In genomic region chr2:32711301-32712056, GRCm38 (mm10) we compare ENCODE assay signal across 8 mouse cellular contexts. TPM values are rescaled to one million over a fixed set of nuclear protein-coding genes. Genes with fewer than 3 reads are reported as not detected.
DNase-seq lines count a peak whose midpoint lies in the region; ATAC-seq and TF ChIP-seq lines count a peak whose summit lies in the region.

No protein-coding gene starts in this region.

- WGBS in kidney, postnatal 0 days = 22% methylated on average over 9 of the region's 9 CpGs
- 28% methylated on average over 9 of the region's 9 CpGs for WGBS in hindbrain, embryonic 16.5 days
- WGBS in midbrain, embryonic 16.5 days = 26% methylated on average over 9 of the region's 9 CpGs

- peak overlapping the region; percentile 87 for H3K4me3 ChIP-seq in kidney, postnatal 0 days (replicated peaks; ENCODE audit: low read depth, low read length)
- H3K4me3 ChIP-seq in brown adipose tissue, adult 24 weeks (ENCODE audit: insufficient read depth, low read depth, low read length) = peak overlapping the region; percentile 89
- peak overlapping the region; percentile 95 for H3K4me3 ChIP-seq in hindbrain, embryonic 16.5 days (ENCODE audit: low read length)
- H3K4me3 ChIP-seq in midbrain, embryonic 16.5 days (ENCODE audit: low read depth, low read length) = peak overlapping the region; percentile 96

- peaks cover 32% of the 10 kb centered on the region for H3K36me3 ChIP-seq in kidney, postnatal 0 days (ENCODE audit: insufficient read depth, low read length)
- H3K36me3 ChIP-seq in hindbrain, embryonic 16.5 days (ENCODE audit: control insufficient read depth, insufficient read depth, low read length) = peaks cover 22% of the 10 kb centered on the region
- peaks cover 23% of the 10 kb centered on the region for H3K36me3 ChIP-seq in midbrain, embryonic 16.5 days (ENCODE audit: control insufficient read depth, insufficient read depth, low read length)

- H3K9me3 ChIP-seq in kidney, postnatal 0 days (replicated peaks; ENCODE audit: low read length) = no peaks in the 10 kb centered on the region
- no peaks in the 10 kb centered on the region for H3K9me3 ChIP-seq in hindbrain, embryonic 16.5 days (ENCODE audit: control insufficient read depth, low read length)
- H3K9me3 ChIP-seq in midbrain, embryonic 16.5 days (replicated peaks; ENCODE audit: control insufficient read depth, low read length, poor library complexity, severe bottlenecking) = no peaks in the 10 kb centered on the region

- H3K4me2 ChIP-seq in kidney, postnatal 0 days (ENCODE audit: low read length) = peak overlapping the region; percentile 65
- H3K4me2 ChIP-seq in hindbrain, embryonic 16.5 days (ENCODE audit: low read length) = peak overlapping the region; percentile 97
- H3K4me2 ChIP-seq in midbrain, embryonic 16.5 days (ENCODE audit: low read length) = peak overlapping the region; percentile 99

- H3K27me3 ChIP-seq in kidney, postnatal 0 days (ENCODE audit: insufficient read depth, low read length) = no peaks in the 10 kb centered on the region
- no peaks in the 10 kb centered on the region for H3K27me3 ChIP-seq in hindbrain, embryonic 16.5 days (replicated peaks; ENCODE audit: control insufficient read depth, insufficient read depth, low read length)
- H3K27me3 ChIP-seq in midbrain, embryonic 16.5 days (ENCODE audit: control insufficient read depth, insufficient read depth, low read depth, low read length) = no peaks in the 10 kb centered on the region

- no peak for ATAC-seq in kidney, postnatal 0 days (replicated peaks; ENCODE audit: low FRiP score, low read depth)
- ATAC-seq in hindbrain, embryonic 16.5 days = no peak
- no peak for ATAC-seq in midbrain, embryonic 16.5 days

- H3K4me1 ChIP-seq in kidney, postnatal 0 days (replicated peaks; ENCODE audit: insufficient read depth, low read length) = peaks cover 4% of the 10 kb centered on the region
- H3K4me1 ChIP-seq in brown adipose tissue, adult 24 weeks (ENCODE audit: control insufficient read depth, insufficient read depth, insufficient read length, low read length) = peaks cover 12% of the 10 kb centered on the region; the same call in 1 of the 2 replicates
- peaks cover 25% of the 10 kb centered on the region for H3K4me1 ChIP-seq in hindbrain, embryonic 16.5 days (ENCODE audit: control insufficient read depth, insufficient read depth, low read depth, low read length)
- peaks cover 18% of the 10 kb centered on the region for H3K4me1 ChIP-seq in midbrain, embryonic 16.5 days (ENCODE audit: control insufficient read depth, insufficient read depth, low read length)

- H3K9ac ChIP-seq in kidney, postnatal 0 days (ENCODE audit: low read depth, low read length) = peak overlapping the region; percentile 91
- H3K9ac ChIP-seq in hindbrain, embryonic 16.5 days (ENCODE audit: low read depth, low read length) = peak overlapping the region; percentile 96
- peak overlapping the region; percentile 86 for H3K9ac ChIP-seq in midbrain, embryonic 16.5 days (ENCODE audit: low read depth, low read length)

- peak overlapping the region; percentile 98 for H3K27ac ChIP-seq in kidney, postnatal 0 days
- peak overlapping the region; percentile 83 for H3K27ac ChIP-seq in brown adipose tissue, adult 24 weeks (replicated peaks; ENCODE audit: low read depth, low read length)
- peak overlapping the region; percentile 100 for H3K27ac ChIP-seq in hindbrain, embryonic 16.5 days (ENCODE audit: low read depth, low read length)
- H3K27ac ChIP-seq in midbrain, embryonic 16.5 days (ENCODE audit: low read length) = no peak overlapping the region; the same call in 1 of the 2 replicates

- no peak for DNase-seq in kidney, postnatal 0 days (ENCODE audit: low spot score)
- DNase-seq in kidney, adult 11 months = no peak
- DNase-seq in adrenal gland, postnatal 14 days = no peak
- no peak for DNase-seq in T-cell, adult 2 months (ENCODE audit: low spot score)
- no peak for DNase-seq in urinary bladder, postnatal 10 days (ENCODE audit: low spot score)

- TF ChIP-seq CTCF in kidney, postnatal 0 days (IDR thresholded peaks at IDR 0.05; ENCODE audit: low read depth) = peak; percentile 37

RNA-seq across cellular contexts. Expression of gene Cdk9, which starts 1.4 kb away (rescaled TPM):
- polyA plus RNA-seq in kidney, postnatal 0 days (2015; fragmentation: Nextera tagmentation; extraction: Ambion mirVana) = 87.4 and 90.6 TPM in 2 replicates
- 27.3 and 27.6 TPM in 2 replicates for polyA plus RNA-seq in brown adipose tissue, adult 24 weeks (2012; ENCODE audit: insufficient read depth, insufficient read length, missing spikeins)
- polyA plus RNA-seq in hindbrain, embryonic 16.5 days (2015; fragmentation: Nextera tagmentation; extraction: Ambion mirVana) = 63.6 and 69.4 TPM in 2 replicates
- 61.3 and 67.3 TPM in 2 replicates for polyA plus RNA-seq in midbrain, embryonic 16.5 days (2015; fragmentation: Nextera tagmentation; extraction: Ambion mirVana)
- 67.4 and 79.7 TPM in 2 replicates for total RNA-seq in adrenal gland, postnatal 14 days (2021)

RNA-seq across cellular contexts. Expression of gene Fpgs, which starts 7.5 kb away (rescaled TPM):
- polyA plus RNA-seq in kidney, postnatal 0 days (2015; fragmentation: Nextera tagmentation; extraction: Ambion mirVana) = 36.1 and 36.2 TPM in 2 replicates
- polyA plus RNA-seq in brown adipose tissue, adult 24 weeks (2012; ENCODE audit: insufficient read depth, insufficient read length, missing spikeins) = 2.8 and 2.9 TPM in 2 replicates
- polyA plus RNA-seq in hindbrain, embryonic 16.5 days (2015; fragmentation: Nextera tagmentation; extraction: Ambion mirVana) = 20.2 and 20.9 TPM in 2 replicates
- polyA plus RNA-seq in midbrain, embryonic 16.5 days (2015; fragmentation: Nextera tagmentation; extraction: Ambion mirVana) = 21.1 and 23.5 TPM in 2 replicates
- total RNA-seq in adrenal gland, postnatal 14 days (2021) = 16.2 and 35.8 TPM in 2 replicates

RNA-seq across cellular contexts. Expression of gene Sh2d3c, which starts 9.4 kb away (rescaled TPM):
- 31.1 and 31.3 TPM in 2 replicates for polyA plus RNA-seq in kidney, postnatal 0 days (2015; fragmentation: Nextera tagmentation; extraction: Ambion mirVana)
- polyA plus RNA-seq in brown adipose tissue, adult 24 weeks (2012; ENCODE audit: insufficient read depth, insufficient read length, missing spikeins) = 4.4 and 6.3 TPM in 2 replicates
- 58.5 and 58.6 TPM in 2 replicates for polyA plus RNA-seq in hindbrain, embryonic 16.5 days (2015; fragmentation: Nextera tagmentation; extraction: Ambion mirVana)
- polyA plus RNA-seq in midbrain, embryonic 16.5 days (2015; fragmentation: Nextera tagmentation; extraction: Ambion mirVana) = 51.1 and 59.3 TPM in 2 replicates
- total RNA-seq in adrenal gland, postnatal 14 days (2021) = 29.8 and 39.3 TPM in 2 replicates

RNA-seq across cellular contexts. Expression of gene 6330409D20Rik, which starts 29.3 kb away (rescaled TPM):
- polyA plus RNA-seq in kidney, postnatal 0 days (2015; fragmentation: Nextera tagmentation; extraction: Ambion mirVana) = 0.11 TPM in 1 of 2 replicates, not detected in the other
- polyA plus RNA-seq in brown adipose tissue, adult 24 weeks (2012; ENCODE audit: insufficient read depth, insufficient read length, missing spikeins) = not detected in 2 replicates
- 2.6 and 3.4 TPM in 2 replicates for polyA plus RNA-seq in hindbrain, embryonic 16.5 days (2015; fragmentation: Nextera tagmentation; extraction: Ambion mirVana)
- polyA plus RNA-seq in midbrain, embryonic 16.5 days (2015; fragmentation: Nextera tagmentation; extraction: Ambion mirVana) = 3.2 and 3.5 TPM in 2 replicates
- total RNA-seq in adrenal gland, postnatal 14 days (2021) = not detected in 2 replicates

RNA-seq across cellular contexts. Expression of gene Tor2a, which starts 45.6 kb away (rescaled TPM):
- polyA plus RNA-seq in kidney, postnatal 0 days (2015; fragmentation: Nextera tagmentation; extraction: Ambion mirVana) = 74.9 and 79.4 TPM in 2 replicates
- 16.8 and 17.6 TPM in 2 replicates for polyA plus RNA-seq in brown adipose tissue, adult 24 weeks (2012; ENCODE audit: insufficient read depth, insufficient read length, missing spikeins)
- polyA plus RNA-seq in hindbrain, embryonic 16.5 days (2015; fragmentation: Nextera tagmentation; extraction: Ambion mirVana) = 50.8 and 56.9 TPM in 2 replicates
- polyA plus RNA-seq in midbrain, embryonic 16.5 days (2015; fragmentation: Nextera tagmentation; extraction: Ambion mirVana) = 46.9 and 48.5 TPM in 2 replicates
- total RNA-seq in adrenal gland, postnatal 14 days (2021) = 25.3 and 26.8 TPM in 2 replicates
